Mouse (Mus musculus) brain, embryonic 14.5 days (tissue): ENCODE results near the gene Exoc8.

Experiments used
- CTCF ChIP-seq: fragments of 200-500 bp; IDR thresholded peaks from 2 replicates; pipeline ENCODE4 v1.5.1; 2012; ENCODE audit warnings: inconsistent platforms, mild to moderate bottlenecking, moderate library complexity, borderline replicate concordance; ENCODE audit not compliant: insufficient read depth, insufficient read length; ENCODE audit errors: extremely low read depth
- POLR2A ChIP-seq: fragments of 200-500 bp; IDR thresholded peaks from 2 replicates; pipeline ENCODE4 v1.6.1; 2012; ENCODE audit warnings: mild to moderate bottlenecking, inconsistent platforms, borderline replicate concordance; ENCODE audit not compliant: poor library complexity, insufficient read depth, insufficient read length, severe bottlenecking; ENCODE audit errors: extremely low read depth

DNA sequence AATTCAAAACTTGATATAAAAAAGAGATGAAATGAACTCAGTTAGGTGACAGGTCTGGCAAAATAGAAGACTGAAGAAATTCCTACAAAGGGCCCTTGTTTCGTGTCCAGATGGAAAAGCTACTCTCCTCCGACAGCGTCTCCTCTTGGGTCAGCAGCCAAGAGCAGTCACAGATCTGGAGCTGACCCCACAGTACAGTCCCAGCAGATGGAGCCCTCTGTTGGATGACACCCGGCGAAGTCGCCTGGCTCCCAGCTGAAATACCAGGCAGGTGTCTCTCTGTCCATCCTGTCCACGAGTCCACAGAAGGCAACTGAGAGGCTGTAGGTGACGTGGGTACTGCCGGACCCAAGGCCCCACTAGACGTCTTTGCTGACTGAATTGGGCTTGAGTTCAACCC, 12.8 kb upstream of the Exoc8 start:
- no peak for TF ChIP-seq POLR2A
- no peak for TF ChIP-seq CTCF
